Mouse (Mus musculus) liver, embryonic 12.5 days (tissue): ENCODE data around the gene Zfp593. TPM values are rescaled to one million over a fixed set of nuclear protein-coding genes. Genes with fewer than 3 reads are reported as not detected.
A peak's percentile ranks its signal among the peaks of the same experiment; 100 is the strongest.

Source experiments
- ATAC-seq: fragments of 200-750 bp; cut with Nextera tagmentation; 2 replicates; pipeline ENCODE4 v1.8.0; 2017; ENCODE audit warnings: moderate number of reproducible peaks, mild to moderate bottlenecking, moderate library complexity
- H3K27ac ChIP-seq: fragments of 300-500 bp; sonication (generic); 2 replicates; pipeline ENCODE4 v1.5.1; 2016; ENCODE audit warnings: mild to moderate bottlenecking
- H3K27me3 ChIP-seq: fragments of 300-500 bp; sonication (generic); replicated peaks from 2 replicates; pipeline ENCODE4 v1.6.1; 2016; ENCODE audit warnings: mild to moderate bottlenecking, moderate library complexity
- H3K36me3 ChIP-seq: fragments of 300-500 bp; sonication (generic); 2 replicates; pipeline ENCODE4 v1.6.1; 2016; ENCODE audit warnings: mild to moderate bottlenecking, moderate library complexity
- H3K4me1 ChIP-seq: fragments of 300-500 bp; sonication (generic); 2 replicates; pipeline ENCODE4 v1.6.1; 2016
- H3K4me2 ChIP-seq: fragments of 300-500 bp; sonication (generic); 2 replicates; pipeline ENCODE4 v1.6.1; 2016; ENCODE audit warnings: mild to moderate bottlenecking, moderate library complexity
- H3K4me3 ChIP-seq: fragments of 300-500 bp; sonication (generic); 2 replicates; pipeline ENCODE4 v1.5.1; 2016; ENCODE audit warnings: mild to moderate bottlenecking, moderate library complexity
- H3K9ac ChIP-seq: fragments of 300-500 bp; sonication (generic); 2 replicates; pipeline ENCODE4 v1.6.1; 2016; ENCODE audit warnings: mild to moderate bottlenecking, moderate library complexity
- H3K9me3 ChIP-seq: fragments of 300-500 bp; sonication (generic); replicated peaks from 2 replicates; pipeline ENCODE4 v1.6.1; 2016; ENCODE audit warnings: mild to moderate bottlenecking, moderate library complexity
- WGBS: fragments of 180-500 bp; shearing (Covaris S2); methylation state at CpG from one replicate; pipeline ENCODE4 v1.1.7; 2016; ENCODE audit not compliant: insufficient replicate concordance; 5-methylcytosine and 5-hydroxymethylcytosine counted together
- polyA plus RNA-seq: library from polyadenylated mRNA; unstranded; fragments of >200 nt; fragmentation: Nextera tagmentation; extraction: Ambion mirVana; gene quantifications from 2 replicates; pipeline ENCODE4 v1.2.1, GENCODE M21; 2016

Zfp593 gene
- polyA plus RNA-seq, 1 experiment from 2014 or later = 15.7 TPM

DNA sequence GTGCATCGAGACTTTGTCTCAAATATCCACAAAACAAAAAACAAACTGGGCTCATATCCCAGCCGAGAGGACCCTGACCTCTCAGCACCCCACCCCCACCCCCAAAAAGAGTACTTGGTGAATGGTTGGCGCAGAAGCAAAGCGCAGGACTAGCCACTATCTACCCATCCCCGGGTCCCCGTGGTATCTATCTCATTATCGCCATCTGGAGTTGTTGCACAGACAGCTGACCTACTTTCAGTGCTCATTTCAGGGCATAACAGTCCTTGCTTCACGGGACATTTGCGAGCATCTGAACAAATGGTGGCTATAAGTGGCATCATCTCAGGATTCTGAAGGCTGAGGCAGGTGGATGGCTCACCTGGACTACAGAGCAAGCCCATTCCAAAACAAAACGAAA is 6.7 kb downstream of the Zfp593 start:
- Histone ChIP-seq H3K36me3 (peaks cover 5% of the 10 kb centered on the region; the same call in 1 of the 2 replicates), H3K4me1 (peaks cover 18% of the 10 kb centered on the region), H3K27me3 (peaks cover 54% of the 10 kb centered on the region), H3K9ac (no peak overlapping the region), H3K9me3 (no peaks in the 10 kb centered on the region), H3K4me3 (peak overlapping the region; percentile 10; the same call in 1 of the 2 replicates), H3K4me2 (peak overlapping the region; percentile 48), H3K27ac (no peak overlapping the region)
- 14% methylated on average over 10 of the region's 10 CpGs for WGBS
- no peak for ATAC-seq

DNA sequence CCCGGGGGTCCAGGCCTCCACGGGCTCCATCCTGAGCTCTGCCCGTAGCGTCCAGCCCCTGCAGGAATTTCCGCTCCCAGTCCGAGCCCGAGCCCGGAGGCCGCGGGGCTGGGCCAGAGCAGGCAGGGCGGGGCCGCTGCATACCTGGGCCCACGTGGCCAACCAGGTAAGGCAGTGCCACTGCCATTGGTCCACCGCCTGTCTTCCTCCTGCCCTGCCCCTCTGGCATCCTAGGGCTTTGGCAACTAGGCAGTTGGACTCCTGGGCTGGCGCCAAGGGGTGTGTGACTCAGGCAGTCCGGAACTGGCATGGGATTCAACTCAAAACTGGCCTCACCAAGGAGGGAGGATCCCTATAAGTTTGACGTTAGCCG is 7.1 kb downstream of the Zfp593 start, which contains the start of gene Cnksr1:
TSS of gene Cnksr1 (minus strand) at position 121 of the 373 bp plus-strand sequence.
- peak within 1 kb of the TSS; percentile 10; the same call in 1 of the 2 replicates for H3K4me3 ChIP-seq

DNA sequence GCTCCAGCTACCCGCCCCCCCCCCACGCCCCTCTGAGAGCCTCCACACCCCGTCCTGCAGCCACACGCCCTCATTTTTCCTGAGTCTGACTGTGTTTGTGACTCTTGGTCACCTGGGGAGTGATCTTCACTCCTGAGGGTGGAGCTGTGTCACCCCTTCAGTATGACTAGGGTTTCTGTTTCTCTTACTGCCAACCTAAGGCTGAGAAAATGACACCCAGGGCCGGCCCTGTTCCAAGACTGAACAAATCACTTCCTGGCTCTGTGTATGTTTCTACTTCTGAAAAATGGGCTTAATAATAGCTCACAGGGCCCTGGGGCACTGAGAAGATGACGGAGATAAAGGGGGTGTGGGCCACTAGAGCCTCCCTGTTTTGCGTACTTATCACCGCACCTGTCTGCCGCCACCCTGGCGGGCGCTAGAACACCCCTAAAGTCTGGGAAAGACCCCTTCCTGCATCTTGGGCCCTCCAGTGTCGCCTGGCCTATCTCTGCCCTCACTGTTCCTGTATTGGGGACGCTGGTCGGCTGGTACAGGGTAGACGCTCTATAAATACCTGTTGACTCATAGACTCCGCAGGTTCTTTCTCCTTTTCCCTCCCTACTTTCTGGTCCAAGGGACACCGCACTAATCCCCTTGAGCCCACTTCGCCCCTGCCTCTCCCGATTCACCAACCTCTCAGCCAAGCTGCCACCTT is 7.7 kb downstream of the Zfp593 start:
- WGBS = 23% methylated on average over 19 of the region's 19 CpGs
- Histone ChIP-seq H3K27ac (no peak overlapping the region), H3K36me3 (no peaks in the 10 kb centered on the region), H3K4me2 (peak overlapping the region; percentile 48), H3K9me3 (no peaks in the 10 kb centered on the region), H3K9ac (no peak overlapping the region), H3K4me3 (0 out of 2 replicates have a peak overlapping the region, but pooled peaks have one; percentile 10), H3K4me1 (peaks cover 17% of the 10 kb centered on the region), H3K27me3 (peaks cover 60% of the 10 kb centered on the region)
- no peak for ATAC-seq

More for the DNA sequence above, 7.1 kb downstream of the Zfp593 start, which contains the start of gene Cnksr1:
- peak within 1 kb of the TSS; percentile 48 for H3K4me2 ChIP-seq
- H3K36me3 ChIP-seq = 0 out of 2 replicates have a peak, but pooled peaks cover under 1% of the 10 kb centered on the region
- peaks cover 57% of the 10 kb centered on the region for H3K27me3 ChIP-seq
- H3K9ac ChIP-seq = no peak within 1 kb of the TSS
- H3K9me3 ChIP-seq = no peaks in the 10 kb centered on the region
- no peak within 1 kb of the TSS for H3K27ac ChIP-seq
- ATAC-seq = no peak
- 7% methylated on average over 18 of the region's 18 CpGs for WGBS
- H3K4me1 ChIP-seq = peaks cover 17% of the 10 kb centered on the region

DNA sequence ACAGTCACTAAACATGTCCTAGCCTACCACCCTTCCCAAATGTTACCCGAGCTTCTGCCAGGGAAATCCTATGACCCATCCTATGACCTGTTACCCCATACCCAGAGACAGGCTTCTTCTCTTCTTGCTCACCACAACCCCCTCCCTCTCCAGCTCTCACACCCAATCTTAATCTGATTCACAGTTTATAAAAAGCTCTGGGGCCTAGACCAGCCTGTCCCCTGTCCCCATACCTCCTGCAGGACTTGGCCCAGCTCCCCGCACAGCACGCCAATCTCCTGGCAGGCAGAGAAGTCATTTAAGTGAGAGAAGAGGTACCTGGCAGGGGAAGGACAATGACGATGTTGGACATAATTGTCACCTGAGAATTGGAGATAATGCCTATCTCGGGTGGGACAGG is 10.5 kb downstream of the Zfp593 start:
- H3K27me3 ChIP-seq = peaks cover 69% of the 10 kb centered on the region
- H3K9ac ChIP-seq = no peak overlapping the region
- no peaks in the 10 kb centered on the region for H3K9me3 ChIP-seq
- H3K27ac ChIP-seq = no peak overlapping the region
- WGBS = 57% methylated on average over 5 of the region's 5 CpGs
- peaks cover 17% of the 10 kb centered on the region for H3K4me1 ChIP-seq
- H3K4me3 ChIP-seq = no peak overlapping the region
- H3K4me2 ChIP-seq = no peak overlapping the region
- ATAC-seq = no peak
- no peaks in the 10 kb centered on the region for H3K36me3 ChIP-seq

DNA sequence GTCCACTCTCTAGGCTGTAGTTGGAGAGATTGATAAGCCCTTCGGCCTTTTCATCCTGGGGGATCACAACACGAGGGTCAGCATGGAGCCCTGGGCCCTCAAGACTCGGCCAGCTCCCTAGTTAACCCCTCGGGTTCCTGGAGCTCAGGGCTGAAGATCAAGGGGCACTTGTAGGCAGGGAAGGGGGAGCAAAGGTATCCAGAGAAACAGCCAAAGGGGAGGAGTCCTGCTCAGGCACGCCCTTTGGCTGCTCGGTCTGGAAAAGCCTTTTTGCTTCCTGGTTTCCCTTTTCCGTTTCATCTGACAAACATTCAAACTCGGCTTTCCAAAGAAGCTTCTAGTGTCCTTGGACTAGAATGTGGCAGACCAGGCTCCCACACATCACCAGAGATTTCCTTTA is 15.0 kb downstream of the Zfp593 start:
- H3K4me3 ChIP-seq = no peak overlapping the region
- H3K9me3 ChIP-seq = no peaks in the 10 kb centered on the region
- no peak overlapping the region; the same call in 1 of the 2 replicates for H3K4me2 ChIP-seq
- no peaks in the 10 kb centered on the region for H3K36me3 ChIP-seq
- ATAC-seq = no peak
- no peak overlapping the region for H3K9ac ChIP-seq
- WGBS = 36% methylated on average over 8 of the region's 8 CpGs
- peaks cover 44% of the 10 kb centered on the region for H3K27me3 ChIP-seq
- H3K4me1 ChIP-seq = no peaks in the 10 kb centered on the region
- H3K27ac ChIP-seq = no peak overlapping the region

DNA sequence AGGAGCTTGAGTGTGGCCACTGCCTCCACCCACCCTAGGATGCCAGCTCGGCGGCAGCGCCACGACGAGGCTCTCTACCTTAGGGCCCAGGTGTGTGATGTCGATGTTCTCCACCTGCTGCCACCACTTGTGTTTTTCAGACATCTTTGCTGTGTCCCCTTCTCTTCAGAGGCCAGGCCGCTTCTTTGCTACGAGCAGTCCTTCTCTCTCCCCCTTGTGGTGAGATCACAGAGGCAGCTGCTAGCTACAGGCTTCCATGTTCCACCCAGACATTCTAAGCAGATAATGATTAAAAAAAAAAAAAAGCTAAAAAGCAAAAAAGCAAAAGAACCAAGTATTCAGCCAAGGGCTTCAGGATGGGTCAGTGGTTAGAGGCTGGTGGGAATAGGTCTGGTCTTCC is 18.2 kb downstream of the Zfp593 start, which contains the start of gene Catsper4:
TSS of gene Catsper4 (minus strand) at position 190 of the 400 bp plus-strand sequence.
- ATAC-seq = no peak
- Histone ChIP-seq H3K27me3 (peaks cover 32% of the 10 kb centered on the region), H3K9ac (no peak within 1 kb of the TSS), H3K4me2 (no peak within 1 kb of the TSS), H3K27ac (no peak within 1 kb of the TSS), H3K4me1 (peaks cover 10% of the 10 kb centered on the region), H3K4me3 (no peak within 1 kb of the TSS), H3K9me3 (no peaks in the 10 kb centered on the region), H3K36me3 (no peaks in the 10 kb centered on the region)
- 55% methylated on average over 8 of the region's 8 CpGs for WGBS

DNA sequence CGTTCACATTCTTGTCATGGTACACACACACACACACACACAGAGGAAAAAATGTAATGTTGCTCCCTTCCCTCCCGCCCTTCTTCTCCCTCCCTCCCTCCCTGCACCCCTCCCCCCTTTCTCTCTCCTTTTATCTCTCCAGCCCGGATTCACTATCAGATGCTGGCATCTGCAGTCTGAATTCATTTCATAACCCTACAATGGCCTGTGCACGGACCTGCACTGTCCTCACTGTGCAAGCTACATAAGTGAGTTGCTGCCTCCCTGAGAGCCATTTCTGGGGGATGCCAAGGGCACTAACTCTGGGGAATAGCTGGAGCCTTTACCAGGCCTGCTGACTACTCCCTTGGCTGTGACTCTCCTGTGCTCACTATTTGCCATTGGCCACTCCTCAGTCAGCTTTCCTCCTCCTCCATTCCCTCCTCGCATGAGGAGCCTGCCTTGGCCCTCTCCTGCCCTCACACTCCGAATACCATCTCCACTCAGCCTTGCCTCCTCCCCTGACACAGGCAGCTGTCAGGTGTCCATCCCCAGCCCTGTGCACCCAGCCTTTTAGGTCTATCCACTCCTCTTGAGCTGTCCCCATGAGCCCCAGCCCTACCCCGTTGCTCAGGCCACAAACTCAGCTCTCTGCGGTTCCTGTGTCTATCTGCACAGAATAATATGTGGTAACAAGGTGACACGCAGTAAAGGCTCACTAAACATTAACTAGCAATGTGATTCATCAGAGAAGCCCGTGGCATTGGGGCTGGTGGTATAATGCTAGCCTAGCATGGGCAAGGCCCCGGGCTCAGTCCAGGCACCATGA is 22.4 kb downstream of the Zfp593 start:
- peak; percentile 51; the same call in 1 of the 2 replicates for ATAC-seq
- H3K4me2 ChIP-seq = no peak overlapping the region
- 45% methylated on average over 11 of the region's 11 CpGs for WGBS

DNA sequence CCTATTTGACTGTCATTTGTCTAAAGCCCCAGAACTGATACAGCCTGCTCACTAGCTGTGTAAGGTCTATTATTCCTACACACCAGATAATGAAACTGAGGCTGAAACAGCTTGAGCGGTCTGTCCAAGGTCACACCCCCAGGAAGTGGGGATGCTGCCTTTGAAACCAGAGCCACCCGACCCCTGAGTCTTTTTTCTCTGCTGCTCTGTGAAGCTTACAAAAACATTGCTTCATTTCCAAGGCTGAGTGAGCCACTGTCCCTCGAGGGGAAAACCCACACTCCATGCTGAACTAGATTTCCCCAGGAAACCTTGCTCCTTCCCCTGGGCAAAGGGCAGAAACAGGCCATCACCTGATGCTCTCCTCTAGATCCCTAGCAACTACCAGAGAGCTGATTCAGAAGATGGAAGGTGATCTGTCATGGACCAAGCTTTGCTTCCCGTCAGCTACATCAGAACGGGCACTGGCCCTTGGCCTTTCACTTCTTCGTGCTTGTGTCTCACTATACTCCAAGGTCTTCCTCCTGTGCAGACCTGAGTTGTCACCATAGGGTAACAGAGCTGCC is 38.8 kb downstream of the Zfp593 start:
- no peak for ATAC-seq
- WGBS = 52% methylated on average over 6 of the region's 6 CpGs
- no peak overlapping the region for H3K27ac ChIP-seq

More for the DNA sequence above, 22.4 kb downstream of the Zfp593 start:
- no peak overlapping the region for H3K4me3 ChIP-seq
- no peaks in the 10 kb centered on the region for H3K36me3 ChIP-seq
- H3K27ac ChIP-seq = no peak overlapping the region
- peaks cover 10% of the 10 kb centered on the region for H3K4me1 ChIP-seq
- H3K9me3 ChIP-seq = no peaks in the 10 kb centered on the region
- H3K9ac ChIP-seq = no peak overlapping the region
- H3K27me3 ChIP-seq = peaks cover 33% of the 10 kb centered on the region

DNA sequence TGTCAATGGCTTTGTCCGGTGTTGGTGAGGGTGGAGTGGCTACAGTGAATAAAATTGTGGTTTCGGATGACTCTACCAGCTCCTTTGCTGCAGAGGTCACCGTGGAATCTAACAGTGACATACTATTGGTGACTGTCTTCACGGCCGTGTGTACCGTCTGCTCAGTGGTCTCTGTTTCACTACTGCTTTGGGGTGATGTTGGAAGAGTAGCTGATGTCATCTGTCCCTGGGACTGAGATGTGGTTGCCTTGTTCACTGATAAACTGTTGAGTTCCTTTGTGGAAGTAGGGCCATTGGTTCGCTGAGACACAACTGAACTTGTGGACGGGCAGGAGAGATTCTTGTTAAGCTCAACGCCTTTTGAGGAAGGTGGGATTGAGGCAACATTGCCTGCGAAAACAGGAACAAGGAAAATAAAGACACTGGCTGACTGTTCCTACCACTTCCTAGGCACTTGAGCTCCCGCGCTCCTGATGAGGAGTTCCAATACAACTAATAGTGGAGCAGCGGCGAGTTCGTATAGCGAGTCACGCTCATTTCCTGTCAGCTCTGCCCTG is 42.0 kb downstream of the Zfp593 start:
- Histone ChIP-seq H3K4me1 (no peaks in the 10 kb centered on the region), H3K27ac (no peak overlapping the region), H3K4me2 (no peak overlapping the region), H3K9ac (no peak overlapping the region), H3K9me3 (no peaks in the 10 kb centered on the region), H3K4me3 (no peak overlapping the region), H3K27me3 (peaks cover 5% of the 10 kb centered on the region; the same call in 1 of the 2 replicates), H3K36me3 (no peaks in the 10 kb centered on the region)
- ATAC-seq = no peak
- WGBS = 52% methylated on average over 17 of the region's 17 CpGs

More for the DNA sequence above, 38.8 kb downstream of the Zfp593 start:
- Histone ChIP-seq H3K36me3 (no peaks in the 10 kb centered on the region), H3K9me3 (no peaks in the 10 kb centered on the region), H3K27me3 (peaks cover 18% of the 10 kb centered on the region), H3K4me3 (no peak overlapping the region), H3K9ac (no peak overlapping the region), H3K4me2 (no peak overlapping the region), H3K4me1 (no peaks in the 10 kb centered on the region)

DNA sequence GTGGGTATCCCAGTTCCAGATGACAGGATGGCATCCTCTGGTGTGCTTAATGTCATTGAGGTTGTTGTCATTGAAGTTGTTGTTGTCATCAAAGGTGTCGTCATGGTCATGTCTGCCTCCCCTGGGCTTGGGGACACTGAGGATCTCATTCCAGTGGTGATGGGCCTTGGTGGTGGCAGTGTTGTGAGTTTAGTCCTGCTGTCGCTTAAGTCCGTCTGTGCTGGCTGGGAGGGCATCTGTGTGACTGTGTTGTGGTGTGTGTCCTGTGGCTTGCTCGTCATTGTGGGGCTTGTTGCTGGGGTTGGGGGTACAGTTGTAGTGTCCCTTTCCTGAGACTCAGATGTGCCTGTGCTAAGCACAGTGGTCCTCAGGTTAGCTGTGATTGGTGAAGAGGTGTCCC is 42.5 kb downstream of the Zfp593 start, which contains the start of gene Gm7534:
TSS of gene Gm7534 (minus strand) at position 101 of the 400 bp plus-strand sequence.
- Histone ChIP-seq H3K36me3 (no peaks in the 10 kb centered on the region), H3K4me2 (no peak within 1 kb of the TSS), H3K9ac (no peak within 1 kb of the TSS), H3K9me3 (no peaks in the 10 kb centered on the region), H3K4me3 (no peak within 1 kb of the TSS), H3K4me1 (no peaks in the 10 kb centered on the region), H3K27me3 (0 out of 2 replicates have a peak, but pooled peaks cover 3% of the 10 kb centered on the region), H3K27ac (no peak within 1 kb of the TSS)
- ATAC-seq = no peak
- WGBS = 76% methylated on average over 4 of the region's 4 CpGs

DNA sequence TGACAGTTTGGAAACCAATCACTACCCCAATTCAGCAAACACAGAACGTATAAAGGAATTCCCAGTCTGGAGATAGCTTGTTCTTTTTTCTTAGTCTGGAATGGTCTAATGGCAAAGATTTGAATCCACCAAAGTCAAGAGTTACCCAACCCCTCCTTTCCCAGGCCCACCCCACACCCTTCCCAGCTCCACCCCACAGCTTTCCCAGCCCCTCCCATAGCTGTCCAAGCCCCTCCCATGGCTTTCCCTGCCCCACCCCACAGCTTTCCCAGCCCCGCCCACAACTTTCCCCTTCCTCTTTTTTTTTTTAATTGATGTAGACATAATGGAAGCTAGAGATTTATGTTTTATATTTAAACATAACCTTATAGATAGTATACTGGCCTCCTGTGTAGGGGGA is 46.0 kb downstream of the Zfp593 start:
- Histone ChIP-seq H3K9ac (no peak overlapping the region), H3K4me1 (no peaks in the 10 kb centered on the region), H3K27me3 (0 out of 2 replicates have a peak, but pooled peaks cover 3% of the 10 kb centered on the region), H3K9me3 (no peaks in the 10 kb centered on the region), H3K27ac (no peak overlapping the region), H3K4me3 (no peak overlapping the region), H3K4me2 (no peak overlapping the region), H3K36me3 (no peaks in the 10 kb centered on the region)
- no peak for ATAC-seq
- WGBS = 69% methylated on average over 2 of the region's 2 CpGs
